Mouse (Mus musculus): ENCODE measurements at regions not wholly inside any gene's neighbourhood (a gene's known extent, or its start where the extent isn't known, plus 50 kb on each side); places are given as distances from the start of the nearest gene placed in this dataset.

DNA sequence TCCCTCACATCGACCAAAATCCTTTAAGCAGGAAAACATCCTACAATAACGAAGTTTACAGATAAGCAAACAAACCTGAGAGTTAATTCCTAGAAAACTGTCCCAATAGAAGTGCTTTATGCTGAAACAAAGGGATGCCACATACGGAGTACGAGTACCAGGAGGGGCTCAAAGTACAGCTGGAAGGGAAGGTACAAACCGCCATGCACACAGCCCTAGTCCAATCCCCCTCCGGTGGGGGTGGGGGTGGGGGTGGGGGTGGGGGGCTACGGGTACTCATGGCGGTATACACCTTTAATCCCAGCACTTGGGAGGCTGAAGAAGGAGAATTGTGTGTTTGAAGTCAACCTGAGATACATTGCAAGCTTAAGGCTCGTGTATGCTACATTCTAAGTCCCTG lies 58.6 kb upstream of the Tcf12 start:
- TF ChIP-seq CTCF (IDR thresholded peaks at IDR 0.05; ENCODE audit: low read depth) (no peak), EP300 (IDR thresholded peaks at IDR 0.05; ENCODE audit: low read depth) (no peak)

Measured in liver, postnatal 0 days (tissue).